Mouse (Mus musculus) neural tube, embryonic 11.5 days (tissue): Measurements from ENCODE around the gene Pex12. TPM values are rescaled to one million over a fixed set of nuclear protein-coding genes. Genes with fewer than 3 reads are reported as not detected.
"Not testable (repeated sequence)": the region's sequence is repeated elsewhere in the genome, so short reads cannot be mapped to it uniquely, and the experiment has no call there.

ENCODE experiments used
- ATAC-seq: fragments of 200-750 bp; cut with Nextera tagmentation; 2 replicates; pipeline ENCODE4 v1.8.0; 2017; ENCODE audit warnings: moderate number of reproducible peaks, mild to moderate bottlenecking, moderate TSS enrichment, moderate library complexity; ENCODE audit not compliant: insufficient read depth, low FRiP score, low TSS enrichment
- DNase-seq: peaks from one replicate; pipeline ENCODE4 v3.0.0-alpha.2; 2015; ENCODE audit warnings: low spot score
- H3K27ac ChIP-seq: fragments of 300-500 bp; sonication (generic); 2 replicates; pipeline ENCODE4 v1.5.1; 2014; ENCODE audit warnings: low read depth, mild to moderate bottlenecking, low read length
- H3K27me3 ChIP-seq: fragments of 300-500 bp; sonication (generic); 2 replicates; pipeline ENCODE4 v1.6.1; 2014; ENCODE audit warnings: mild to moderate bottlenecking, low read length, mixed read lengths; ENCODE audit not compliant: control insufficient read depth, insufficient read depth
- H3K36me3 ChIP-seq: fragments of 300-500 bp; sonication (generic); 2 replicates; pipeline ENCODE4 v1.6.1; 2014; ENCODE audit warnings: mild to moderate bottlenecking, low read length, moderate library complexity, mixed read lengths; ENCODE audit not compliant: control insufficient read depth, insufficient read depth
- H3K4me1 ChIP-seq: fragments of 300-500 bp; sonication (generic); 2 replicates; pipeline ENCODE4 v1.6.1; 2014; ENCODE audit warnings: low read length, mixed read lengths; ENCODE audit not compliant: control insufficient read depth, insufficient read depth
- H3K4me2 ChIP-seq: fragments of 300-500 bp; sonication (generic); 2 replicates; pipeline ENCODE4 v1.6.1; 2014; ENCODE audit warnings: low read depth, mild to moderate bottlenecking, moderate library complexity
- H3K4me3 ChIP-seq: fragments of 300-500 bp; sonication (generic); 2 replicates; pipeline ENCODE4 v1.5.1; 2014; ENCODE audit warnings: low read depth, low read length
- H3K9ac ChIP-seq: fragments of 300-500 bp; sonication (generic); 2 replicates; pipeline ENCODE4 v1.6.1; 2014; ENCODE audit warnings: mild to moderate bottlenecking, low read length
- H3K9me3 ChIP-seq: fragments of 300-500 bp; sonication (generic); 2 replicates; pipeline ENCODE4 v1.6.1; 2016; ENCODE audit warnings: low read length; ENCODE audit not compliant: control insufficient read depth
- WGBS: fragments of 180-500 bp; shearing (Covaris S2); extraction: QIAGEN DNeasy Blood & Tissue Kit; methylation state at CpG from one replicate; pipeline ENCODE4 v1.1.7; 2014; 5-methylcytosine and 5-hydroxymethylcytosine counted together
- polyA plus RNA-seq: library from polyadenylated mRNA; unstranded; fragments of >200 nt; fragmentation: Nextera tagmentation; extraction: Ambion mirVana; gene quantifications from 2 replicates; pipeline ENCODE4 v1.2.1, GENCODE M21; 2014

Gene Pex12
- polyA plus RNA-seq: 17.0 and 17.9 TPM in 2 replicates

- Histone ChIP-seq H3K9me3 (no peaks in the 10 kb centered on the region), H3K4me1 (peaks cover 16% of the 10 kb centered on the region), H3K4me3 (peak within 1 kb of the TSS; percentile 93), H3K27me3 (no peaks in the 10 kb centered on the region), H3K4me2 (peak within 1 kb of the TSS; percentile 76), H3K9ac (peak within 1 kb of the TSS; percentile 93), H3K27ac (peak within 1 kb of the TSS; percentile 94), H3K36me3 (no peaks in the 10 kb centered on the region)
- ATAC-seq (peak; percentile 69), DNase-seq (peak; percentile 97)
- under 1% methylated on average over 51 of the region's 51 CpGs for WGBS
These were observed at the start of gene Pex12 for GRCm38 (mm10) chr11:83302526-83303251. Gene Pex12, minus strand, starts transcription at chr11:83302586.

- H3K9ac ChIP-seq: no peak overlapping the region
- no peak overlapping the region for H3K4me2 ChIP-seq
- peaks cover 13% of the 10 kb centered on the region for H3K36me3 ChIP-seq
- WGBS: 87% methylated on average over 3 of the region's 3 CpGs
- DNase-seq: no peak
- H3K9me3 ChIP-seq: no peaks in the 10 kb centered on the region
- no peak overlapping the region for H3K27ac ChIP-seq
- H3K4me3 ChIP-seq: no peak overlapping the region
- H3K4me1 ChIP-seq: no peaks in the 10 kb centered on the region
- no peaks in the 10 kb centered on the region for H3K27me3 ChIP-seq
- ATAC-seq: no peak
These were observed 39.4 kb upstream of the Pex12 start for GRCm38 (mm10) chr11:83341716-83342245.

GRCm38 (mm10) chr11:83339705-83340104 lies 37.3 kb upstream of the Pex12 start:
- H3K27ac ChIP-seq: no peak overlapping the region
- no peak overlapping the region for H3K4me2 ChIP-seq
- ATAC-seq: no peak
- no peaks in the 10 kb centered on the region for H3K9me3 ChIP-seq
- 32% methylated on average over 2 of the region's 2 CpGs for whole genome bisulfite sequencing
- no peaks in the 10 kb centered on the region for H3K27me3 ChIP-seq
- no peaks in the 10 kb centered on the region for H3K4me1 ChIP-seq
- H3K4me3 ChIP-seq: no peak overlapping the region
- peaks cover 18% of the 10 kb centered on the region for H3K36me3 ChIP-seq
- H3K9ac ChIP-seq: no peak overlapping the region
- no peak for DNase-seq

- Histone ChIP-seq H3K9ac (no peak overlapping the region), H3K27ac (no peak overlapping the region), H3K4me1 (no peaks in the 10 kb centered on the region), H3K36me3 (peaks cover 11% of the 10 kb centered on the region), H3K9me3 (no peaks in the 10 kb centered on the region), H3K27me3 (no peaks in the 10 kb centered on the region), H3K4me2 (no peak overlapping the region), H3K4me3 (no peak overlapping the region)
- DNase-seq (no peak), ATAC-seq (no peak)
- WGBS: 88% methylated on average over 7 of the region's 7 CpGs
These were observed 33.4 kb upstream of the Pex12 start for GRCm38 (mm10) chr11:83335826-83336225.

DNA sequence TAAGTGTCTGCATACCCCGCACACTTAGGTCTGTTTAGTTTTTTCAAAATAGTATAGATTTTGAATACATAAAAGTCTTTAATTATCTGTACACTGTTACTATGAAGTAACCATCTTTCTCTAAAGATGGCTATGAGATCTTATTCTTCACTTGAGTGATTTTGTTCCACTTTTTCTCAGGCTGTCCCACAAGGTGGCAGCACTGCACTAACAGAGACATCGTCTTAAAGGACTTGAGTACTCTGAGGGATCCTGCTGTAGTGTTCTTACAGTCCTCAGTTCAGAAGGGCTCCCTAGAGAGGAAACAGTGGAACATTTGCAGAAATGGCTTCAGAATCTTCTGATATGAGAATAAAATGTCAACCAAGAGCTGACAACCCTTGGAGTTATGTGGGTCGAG lies 25.0 kb upstream of the Pex12 start:
- WGBS: 66% methylated on average over 3 of the region's 3 CpGs
- Histone ChIP-seq H3K4me2 (no peak overlapping the region), H3K4me3 (no peak overlapping the region), H3K4me1 (no peaks in the 10 kb centered on the region), H3K27ac (no peak overlapping the region), H3K9ac (no peak overlapping the region), H3K36me3 (peaks cover 10% of the 10 kb centered on the region; the same call in 1 of the 2 replicates), H3K9me3 (no peaks in the 10 kb centered on the region), H3K27me3 (no peaks in the 10 kb centered on the region)
- peak; percentile 58 for DNase-seq
- no peak for ATAC-seq

- not testable (repeated sequence) for H3K4me2 ChIP-seq, DNase-seq, H3K4me3 ChIP-seq, H3K9me3 ChIP-seq, H3K4me1 ChIP-seq, H3K36me3 ChIP-seq, H3K27me3 ChIP-seq, H3K27ac ChIP-seq, ATAC-seq, H3K9ac ChIP-seq
- WGBS: 93% methylated on average over 3 of the region's 3 CpGs
These were observed 24.3 kb upstream of the Pex12 start for GRCm38 (mm10) chr11:83326692-83327091.

GRCm38 (mm10) chr11:83319048-83319447 lies 16.7 kb upstream of the Pex12 start:
- Histone ChIP-seq H3K4me3 (no peak overlapping the region), H3K9me3 (no peaks in the 10 kb centered on the region), H3K9ac (no peak overlapping the region), H3K27me3 (no peaks in the 10 kb centered on the region), H3K36me3 (peaks cover 6% of the 10 kb centered on the region), H3K4me2 (no peak overlapping the region), H3K27ac (no peak overlapping the region), H3K4me1 (no peaks in the 10 kb centered on the region)
- 90% methylated on average over 4 of the region's 4 CpGs for WGBS
- DNase-seq (no peak), ATAC-seq (no peak)

DNA sequence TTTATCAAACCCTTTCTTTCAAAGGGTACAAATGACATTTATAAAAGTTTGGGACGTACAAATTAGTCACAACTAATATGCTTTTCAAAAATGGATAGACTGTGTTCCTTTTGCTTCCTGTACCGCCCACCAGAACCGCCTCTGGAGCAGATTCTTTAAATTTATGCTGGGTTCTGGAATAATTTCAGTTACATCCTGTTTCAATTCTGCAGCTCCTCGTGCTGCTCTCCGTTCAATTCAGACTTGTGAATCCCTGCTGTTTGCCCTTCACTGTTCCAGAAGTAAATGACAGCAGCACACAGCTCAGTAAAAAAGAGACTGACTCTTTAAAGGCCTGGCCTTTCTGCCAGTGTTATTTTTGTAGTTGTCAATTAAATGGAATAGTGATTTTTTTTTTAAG lies 10.1 kb upstream of the Pex12 start:
- H3K4me1 ChIP-seq: no peaks in the 10 kb centered on the region
- H3K36me3 ChIP-seq: peaks cover 3% of the 10 kb centered on the region
- H3K9me3 ChIP-seq: no peaks in the 10 kb centered on the region
- ATAC-seq (no peak), DNase-seq (no peak)
- no peak overlapping the region for H3K4me2 ChIP-seq
- H3K4me3 ChIP-seq: no peak overlapping the region
- no peaks in the 10 kb centered on the region for H3K27me3 ChIP-seq
- no peak overlapping the region for H3K9ac ChIP-seq
- WGBS: 78% methylated on average over 5 of the region's 5 CpGs
- H3K27ac ChIP-seq: no peak overlapping the region

- no peak overlapping the region for H3K4me2 ChIP-seq
- H3K36me3 ChIP-seq: no peaks in the 10 kb centered on the region
- no peak overlapping the region for H3K9ac ChIP-seq
- no peak overlapping the region for H3K4me3 ChIP-seq
- DNase-seq: no peak
- H3K9me3 ChIP-seq: no peaks in the 10 kb centered on the region
- peaks cover 10% of the 10 kb centered on the region for H3K4me1 ChIP-seq
- H3K27me3 ChIP-seq: no peaks in the 10 kb centered on the region
- ATAC-seq: no peak
- H3K27ac ChIP-seq: no peak overlapping the region
- WGBS: 76% methylated on average over 4 of the region's 4 CpGs
These were observed 4.4 kb upstream of the Pex12 start for GRCm38 (mm10) chr11:83306700-83307253.
